ENCODE assay signal across 8 mouse cellular contexts in genomic region chr2:151631406-151632158, GRCm38 (mm10). TPM values are rescaled to one million over a fixed set of nuclear protein-coding genes. Genes with fewer than 3 reads are reported as not detected.
DNase-seq lines count a peak whose midpoint lies in the region; ATAC-seq and TF ChIP-seq lines count a peak whose summit lies in the region.

No protein-coding gene starts in this region.

- no peaks in the 10 kb centered on the region for H3K36me3 ChIP-seq in embryonic facial prominence, embryonic 14.5 days (ENCODE audit: control insufficient read depth, insufficient read depth, low read length)
- H3K36me3 ChIP-seq in hindbrain, embryonic 14.5 days (replicated peaks; ENCODE audit: control insufficient read depth, insufficient read depth), result no peaks in the 10 kb centered on the region
- H3K36me3 ChIP-seq in midbrain, embryonic 13.5 days, result no peaks in the 10 kb centered on the region

- H3K9ac ChIP-seq in embryonic facial prominence, embryonic 14.5 days (ENCODE audit: low read depth, low read length), result peak overlapping the region; percentile 68
- H3K9ac ChIP-seq in hindbrain, embryonic 14.5 days, result peak overlapping the region; percentile 93
- peak overlapping the region; percentile 90 for H3K9ac ChIP-seq in midbrain, embryonic 13.5 days (replicated peaks)

- peak; percentile 4; the same call in 1 of the 2 replicates for ATAC-seq in embryonic facial prominence, embryonic 14.5 days (ENCODE audit: low read depth)
- ATAC-seq in hindbrain, embryonic 14.5 days (ENCODE audit: low FRiP score), result peak; percentile 7; the same call in 1 of the 2 replicates
- peak; percentile 10; the same call in 1 of the 2 replicates for ATAC-seq in midbrain, embryonic 13.5 days

- H3K27ac ChIP-seq in layer of hippocampus, adult 2 months, result peak overlapping the region; percentile 100
- H3K27ac ChIP-seq in embryonic facial prominence, embryonic 14.5 days (replicated peaks; ENCODE audit: low read depth, low read length), result no peak overlapping the region
- peak overlapping the region; percentile 91 for H3K27ac ChIP-seq in hindbrain, embryonic 14.5 days
- H3K27ac ChIP-seq in midbrain, embryonic 13.5 days, result peak overlapping the region; percentile 92

- no peaks in the 10 kb centered on the region for H3K9me3 ChIP-seq in embryonic facial prominence, embryonic 14.5 days (ENCODE audit: control insufficient read depth, low read length)
- no peaks in the 10 kb centered on the region for H3K9me3 ChIP-seq in hindbrain, embryonic 14.5 days (ENCODE audit: control insufficient read depth, low read length)
- no peaks in the 10 kb centered on the region for H3K9me3 ChIP-seq in midbrain, embryonic 13.5 days

- TF ChIP-seq CTCF in layer of hippocampus, adult 2 months (conservative IDR thresholded peaks at IDR 0.05), result no peak

- H3K27me3 ChIP-seq in embryonic facial prominence, embryonic 14.5 days (replicated peaks; ENCODE audit: control insufficient read depth, insufficient read depth, low read length), result peaks cover 40% of the 10 kb centered on the region
- H3K27me3 ChIP-seq in hindbrain, embryonic 14.5 days (ENCODE audit: control insufficient read depth, insufficient read depth, low read length), result 0 out of 2 replicates have a peak, but pooled peaks cover 4% of the 10 kb centered on the region
- peaks cover 13% of the 10 kb centered on the region; the same call in 1 of the 2 replicates for H3K27me3 ChIP-seq in midbrain, embryonic 13.5 days

- no peak for DNase-seq in layer of hippocampus, adult 2 months (ENCODE audit: low spot score in 2 of 2)
- no peak for DNase-seq in layer of hippocampus, postnatal 25 days (ENCODE audit: extremely low spot score in 1 of 2, low spot score in 1 of 2)
- DNase-seq in embryonic facial prominence, embryonic 14.5 days (ENCODE audit: low spot score), result no peak
- DNase-seq in hindbrain, embryonic 14.5 days (ENCODE audit: low spot score), result no peak
- no peak for DNase-seq in adrenal gland, postnatal 4 days (ENCODE audit: low spot score in 2 of 2)
- no peak for DNase-seq in ovary, postnatal 36 days (ENCODE audit: low spot score)
- no peak for DNase-seq in urinary bladder, postnatal 10 days (ENCODE audit: low spot score)

- WGBS in embryonic facial prominence, embryonic 14.5 days, result 2% methylated on average over 10 of the region's 22 CpGs
- 1% methylated on average over 22 of the region's 22 CpGs for WGBS in hindbrain, embryonic 14.5 days
- WGBS in midbrain, embryonic 13.5 days, result 2% methylated on average over 22 of the region's 22 CpGs

- peak overlapping the region; percentile 98 for H3K4me3 ChIP-seq in layer of hippocampus, adult 2 months
- peak overlapping the region; percentile 63 for H3K4me3 ChIP-seq in embryonic facial prominence, embryonic 14.5 days (ENCODE audit: low read depth, low read length)
- peak overlapping the region; percentile 92 for H3K4me3 ChIP-seq in hindbrain, embryonic 14.5 days (replicated peaks; ENCODE audit: low read length)
- H3K4me3 ChIP-seq in midbrain, embryonic 13.5 days (replicated peaks), result peak overlapping the region; percentile 79

- peak overlapping the region; percentile 98 for H3K4me2 ChIP-seq in embryonic facial prominence, embryonic 14.5 days (ENCODE audit: low read depth, low read length)
- H3K4me2 ChIP-seq in hindbrain, embryonic 14.5 days (replicated peaks), result peak overlapping the region; percentile 69
- H3K4me2 ChIP-seq in midbrain, embryonic 13.5 days (replicated peaks), result peak overlapping the region; percentile 83

- 0 out of 2 replicates have a peak, but pooled peaks cover 3% of the 10 kb centered on the region for H3K4me1 ChIP-seq in embryonic facial prominence, embryonic 14.5 days (ENCODE audit: control insufficient read depth, insufficient read depth, low read length)
- H3K4me1 ChIP-seq in hindbrain, embryonic 14.5 days (replicated peaks; ENCODE audit: control insufficient read depth, insufficient read depth, low read length), result peaks cover 22% of the 10 kb centered on the region; the same call in 1 of the 2 replicates
- H3K4me1 ChIP-seq in midbrain, embryonic 13.5 days (replicated peaks), result peaks cover 21% of the 10 kb centered on the region

RNA-seq across cellular contexts. Expression of gene Snph, which starts 0.8 kb away (rescaled TPM):
- 100 to 1,000 TPM; 401 to 415 TPM for total RNA-seq in layer of hippocampus, adult 2 months (2021)
- 100 to 1,000 TPM; 380 to 402 TPM for total RNA-seq in layer of hippocampus, postnatal 25 days (2021)
- 1.9 and 2.5 TPM in 2 replicates for polyA plus RNA-seq in embryonic facial prominence, embryonic 14.5 days (2014; fragmentation: Nextera tagmentation; extraction: Ambion mirVana)
- polyA plus RNA-seq in hindbrain, embryonic 14.5 days (2014; fragmentation: Nextera tagmentation; extraction: Ambion mirVana), result 24.6 and 25.4 TPM in 2 replicates
- 9.4 and 12.6 TPM in 2 replicates for polyA plus RNA-seq in midbrain, embryonic 13.5 days (2015; fragmentation: Nextera tagmentation; extraction: Ambion mirVana)
- total RNA-seq in adrenal gland, postnatal 4 days (2021), result 1 to 10 TPM; 9.1 to 9.6 TPM

RNA-seq across cellular contexts. Expression of gene Rad21l, which starts 36.8 kb away (rescaled TPM):
- total RNA-seq in layer of hippocampus, adult 2 months (2021), result 1 to 10 TPM; 1.2 to 1.4 TPM
- total RNA-seq in layer of hippocampus, postnatal 25 days (2021), result 1 to 10 TPM in 1 of 2 experiments, under 1 TPM in 1; 0.89 to 1.2 TPM
- not detected in 2 replicates for polyA plus RNA-seq in embryonic facial prominence, embryonic 14.5 days (2014; fragmentation: Nextera tagmentation; extraction: Ambion mirVana)
- polyA plus RNA-seq in hindbrain, embryonic 14.5 days (2014; fragmentation: Nextera tagmentation; extraction: Ambion mirVana), result 0.29 and 0.35 TPM in 2 replicates
- not detected in 2 replicates for polyA plus RNA-seq in midbrain, embryonic 13.5 days (2015; fragmentation: Nextera tagmentation; extraction: Ambion mirVana)
- total RNA-seq in adrenal gland, postnatal 4 days (2021), result not detected

RNA-seq across cellular contexts. Expression of gene Sdcbp2, which starts 59.2 kb away (rescaled TPM):
- 1 to 10 TPM; 1.4 to 2.1 TPM for total RNA-seq in layer of hippocampus, adult 2 months (2021)
- 1 to 10 TPM; 1.5 TPM for total RNA-seq in layer of hippocampus, postnatal 25 days (2021)
- polyA plus RNA-seq in embryonic facial prominence, embryonic 14.5 days (2014; fragmentation: Nextera tagmentation; extraction: Ambion mirVana), result 1.5 and 1.6 TPM in 2 replicates
- 0.55 and 0.83 TPM in 2 replicates for polyA plus RNA-seq in hindbrain, embryonic 14.5 days (2014; fragmentation: Nextera tagmentation; extraction: Ambion mirVana)
- polyA plus RNA-seq in midbrain, embryonic 13.5 days (2015; fragmentation: Nextera tagmentation; extraction: Ambion mirVana), result 0.61 and 0.62 TPM in 2 replicates
- total RNA-seq in adrenal gland, postnatal 4 days (2021), result 1 to 10 TPM; 1.9 to 2.5 TPM

Comparison
In these comparisons a context has a peak if more than half of its experiments do, and no peak if none do; other contexts are left out.
1. RNA of gene Snph, which starts 0.8 kb away (total RNA-seq): 401 to 415 TPM in layer of hippocampus, adult 2 months and 380 to 402 TPM in layer of hippocampus, postnatal 25 days; 9.1 to 9.6 TPM in adrenal gland, postnatal 4 days; every median in the first group is over 10 times any median in the second.
2. Peak in every context shown above with its lines, with median percentiles within 50 percentile points of each other: H3K4me3 ChIP-seq, ATAC-seq, H3K4me2 ChIP-seq and H3K9ac ChIP-seq.